Mouse (Mus musculus) spleen, adult 12 weeks (tissue): ENCODE measurements around the gene Tjp1.

Source experiments
- DNase-seq: peaks from one replicate; pipeline ENCODE4 v3.0.0; 2022; ENCODE audit warnings: low spot score

The Tjp1 gene

GRCm38 (mm10) chr7:65431018-65431695, 96.4 kb downstream of the Tjp1 start:
- DNase-seq: no peak

DNA sequence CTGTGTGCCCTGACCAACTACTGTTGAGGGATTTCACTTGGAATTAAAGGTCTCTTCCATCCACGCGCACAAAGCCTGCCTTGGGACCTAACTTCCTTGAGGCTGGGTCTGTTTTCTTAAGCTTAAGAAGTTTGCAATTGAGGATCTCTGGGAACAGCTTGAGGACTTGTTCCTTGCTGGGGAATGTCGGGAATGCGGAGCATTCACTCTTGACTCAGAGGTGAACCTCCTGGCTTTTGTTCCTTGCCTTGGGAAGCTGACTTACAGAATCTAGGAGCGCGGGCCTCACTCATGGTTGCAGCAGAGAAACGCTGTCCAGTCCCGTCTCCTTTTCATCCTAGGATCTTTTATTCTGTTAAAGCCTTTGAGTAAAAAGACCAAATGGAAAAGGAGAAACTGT, 97.2 kb downstream of the Tjp1 start:
- DNase-seq: no peak

DNA sequence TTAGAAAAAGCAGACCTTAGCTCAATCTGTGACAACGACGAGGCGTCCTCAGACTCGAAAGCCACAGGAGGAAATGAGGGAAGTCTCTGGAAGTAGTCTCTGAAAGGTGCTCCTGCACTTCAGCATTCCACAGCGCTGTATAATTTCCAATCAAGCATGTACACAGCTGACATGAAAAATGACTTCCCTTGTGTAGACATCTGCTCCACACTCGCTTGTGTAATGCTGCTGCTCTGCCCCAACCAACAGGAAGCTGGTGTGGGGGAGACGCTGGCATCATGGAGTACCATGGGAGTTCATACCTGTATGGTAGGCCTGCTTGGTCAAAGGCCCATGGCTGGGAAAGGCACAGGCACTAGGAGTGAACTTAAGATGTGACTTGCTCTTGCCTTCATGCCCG, 103.1 kb downstream of the Tjp1 start:
- no peak for DNase-seq

DNA sequence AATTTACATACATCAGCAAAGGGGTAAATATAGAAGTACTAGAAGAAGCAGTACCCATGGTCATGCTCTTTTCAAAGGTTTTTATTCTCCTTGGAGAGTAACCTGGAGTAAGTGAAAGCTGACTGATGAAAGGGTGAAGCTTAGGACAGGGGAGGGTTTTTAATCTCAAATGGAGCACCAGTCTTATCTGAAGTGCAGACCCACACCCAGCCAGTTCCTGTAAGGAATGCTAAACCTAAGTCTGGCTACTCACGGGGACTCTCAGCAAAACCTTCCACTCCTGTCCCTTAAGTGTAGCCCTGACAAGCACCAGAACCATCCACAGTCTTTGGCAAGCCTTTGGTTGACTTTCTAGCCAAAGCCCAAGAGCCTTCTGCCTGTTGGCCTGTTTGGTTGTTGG, 105.1 kb downstream of the Tjp1 start:
- no peak for DNase-seq

DNA sequence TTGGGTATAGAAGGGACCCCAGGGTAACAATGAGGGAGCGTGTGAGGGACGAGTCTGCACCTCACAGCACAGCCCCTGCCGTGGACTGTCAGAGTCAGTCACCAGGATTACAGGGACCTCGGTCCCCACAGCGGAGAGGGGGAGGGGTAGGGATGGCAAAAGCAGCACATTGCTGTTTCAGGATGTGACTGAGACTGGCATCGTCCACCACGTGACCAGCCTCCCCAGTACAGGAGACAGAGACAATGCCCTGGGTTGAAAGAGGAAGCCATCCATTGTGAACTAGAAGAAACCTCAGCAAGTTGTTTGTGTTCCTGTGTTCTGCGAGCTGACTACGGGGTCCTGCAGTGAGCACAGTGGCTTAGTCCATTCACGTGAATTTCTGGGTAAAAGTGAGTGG, 106.1 kb downstream of the Tjp1 start:
- no peak for DNase-seq

DNA sequence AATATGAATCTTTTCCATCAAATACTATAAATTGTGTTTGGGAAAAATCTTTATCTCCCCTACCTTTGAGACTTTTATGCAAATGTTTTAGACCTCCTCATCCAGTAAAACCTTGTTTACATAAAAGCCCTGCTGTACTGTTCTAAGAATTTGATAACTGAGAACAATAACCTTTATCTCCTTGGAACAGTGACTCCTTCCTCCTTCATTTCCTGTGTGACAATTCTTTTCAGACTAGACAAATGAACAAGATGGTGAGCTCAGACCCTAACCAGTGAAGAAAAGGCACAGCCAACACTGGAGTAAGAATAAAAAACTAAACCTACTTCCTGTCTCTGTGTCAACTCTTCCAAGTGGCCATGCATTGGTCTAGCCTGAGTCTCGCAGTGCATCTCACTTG, 107.7 kb downstream of the Tjp1 start:
- DNase-seq: no peak

DNA sequence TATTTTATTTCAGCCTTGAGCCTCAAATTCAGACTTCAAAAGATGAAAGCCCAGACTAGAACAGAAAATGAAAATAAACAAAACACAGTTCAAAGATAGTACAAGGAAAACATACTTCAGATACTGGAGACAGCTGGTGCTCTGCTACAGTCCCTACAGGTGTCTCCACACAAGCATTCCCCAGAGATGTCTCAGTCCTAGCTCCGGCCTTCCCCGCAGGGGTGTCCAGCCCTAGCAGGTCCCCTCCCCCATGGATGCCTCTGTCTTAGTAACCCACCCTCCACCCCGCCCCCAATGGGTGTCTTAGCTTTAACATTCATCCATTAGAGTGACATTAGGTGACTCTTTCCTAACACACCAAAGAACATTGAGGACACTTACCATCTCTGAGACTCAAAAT, 108.6 kb downstream of the Tjp1 start:
- no peak for DNase-seq

DNA sequence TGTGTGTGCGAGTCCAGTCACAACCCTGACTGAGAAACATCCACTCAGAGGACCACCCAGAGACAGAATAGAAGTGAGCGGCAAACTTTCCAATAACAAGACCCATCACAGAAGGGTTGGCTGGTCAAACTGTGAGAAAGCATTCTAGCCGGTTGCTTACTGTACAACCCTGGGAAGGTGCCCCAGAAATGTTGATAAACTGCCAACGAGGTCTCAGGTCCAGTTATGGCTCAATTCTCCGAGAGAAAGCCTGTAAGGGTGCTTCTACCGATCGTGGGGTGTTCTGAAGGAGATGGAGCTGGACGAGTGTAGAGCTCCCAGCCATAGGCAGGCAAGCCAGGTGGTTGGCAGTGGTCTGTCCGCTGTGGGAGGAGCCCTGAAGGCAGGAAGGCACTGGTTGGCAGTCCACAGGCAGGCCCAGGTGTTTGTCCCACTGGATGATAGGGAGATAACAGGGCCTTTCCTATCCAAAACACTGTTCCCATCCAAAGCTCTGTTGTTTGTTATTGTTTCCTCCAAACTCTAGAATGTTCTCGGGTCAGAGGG, 109.1 kb downstream of the Tjp1 start:
- no peak for DNase-seq

DNA sequence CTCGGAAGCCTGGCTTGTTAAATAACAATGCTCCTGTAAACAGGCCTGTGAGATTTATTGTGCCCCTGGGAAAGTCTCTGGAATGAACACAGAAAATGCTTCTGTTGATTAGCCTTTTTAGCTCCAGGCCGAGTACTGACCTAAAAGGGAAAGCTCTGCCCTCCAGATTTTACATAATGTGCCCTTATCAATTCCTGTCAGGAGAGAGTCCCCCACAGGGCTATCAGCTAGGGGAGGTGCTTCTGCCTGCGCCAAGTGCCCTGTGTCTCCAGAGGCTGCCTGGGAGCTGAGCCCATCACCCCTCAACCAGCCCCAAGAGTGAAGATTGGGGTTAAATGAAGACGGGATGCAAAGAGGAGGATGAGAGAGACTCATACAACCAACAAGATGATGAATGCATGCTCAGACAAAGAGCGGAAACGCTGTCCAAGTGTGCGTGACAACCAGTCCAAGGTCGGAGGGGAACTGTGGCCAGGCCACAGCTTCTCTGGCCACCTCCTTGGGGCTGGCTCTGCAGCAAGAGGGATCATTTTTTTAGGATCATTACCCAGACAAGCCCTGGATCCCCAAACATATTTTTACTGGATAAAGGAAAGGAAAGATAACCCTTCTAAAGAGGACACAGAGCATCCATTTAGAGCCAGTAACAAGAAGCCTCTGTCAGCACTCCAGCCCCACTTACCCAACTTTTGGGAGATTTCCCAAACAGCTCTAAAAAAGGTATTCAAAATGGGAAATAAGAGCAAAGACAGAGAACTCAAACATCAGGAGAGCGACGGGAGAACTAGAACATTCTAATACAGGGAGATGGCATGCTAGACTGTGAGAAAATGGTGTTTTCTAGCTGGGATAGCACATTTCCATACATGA, 110.1 kb downstream of the Tjp1 start:
- no peak for DNase-seq

- no peak for DNase-seq
Observed at GRCm38 (mm10) chr7:65416506-65416905, 111.1 kb downstream of the Tjp1 start.

GRCm38 (mm10) chr7:65413946-65414945, 113.3 kb downstream of the Tjp1 start:
- DNase-seq: no peak

DNA sequence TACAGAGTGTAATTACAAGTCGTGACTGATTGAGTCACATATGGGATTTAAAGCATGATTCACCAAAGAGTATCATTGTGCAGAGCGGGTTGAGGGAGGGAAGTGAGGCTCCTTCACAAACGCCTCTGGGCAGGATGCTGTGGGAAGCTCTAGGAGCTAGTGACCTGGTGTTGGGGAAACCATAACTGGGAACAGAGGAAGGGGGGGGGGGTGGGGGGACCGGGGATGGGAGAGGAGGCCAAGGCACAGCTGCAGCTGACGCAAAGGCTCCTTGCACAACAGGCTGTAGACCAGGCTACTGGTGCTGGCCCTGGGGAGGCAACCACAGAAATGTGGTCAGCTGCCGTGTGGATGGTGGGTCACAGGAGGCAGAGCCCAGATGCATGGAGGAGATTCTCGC, 116.9 kb downstream of the Tjp1 start:
- DNase-seq: no peak

- no peak for DNase-seq
Observed at GRCm38 (mm10) chr7:65406427-65406826, 121.2 kb downstream of the Tjp1 start.

- DNase-seq: no peak
Observed at GRCm38 (mm10) chr7:65402516-65402915, 125.1 kb downstream of the Tjp1 start.

DNA sequence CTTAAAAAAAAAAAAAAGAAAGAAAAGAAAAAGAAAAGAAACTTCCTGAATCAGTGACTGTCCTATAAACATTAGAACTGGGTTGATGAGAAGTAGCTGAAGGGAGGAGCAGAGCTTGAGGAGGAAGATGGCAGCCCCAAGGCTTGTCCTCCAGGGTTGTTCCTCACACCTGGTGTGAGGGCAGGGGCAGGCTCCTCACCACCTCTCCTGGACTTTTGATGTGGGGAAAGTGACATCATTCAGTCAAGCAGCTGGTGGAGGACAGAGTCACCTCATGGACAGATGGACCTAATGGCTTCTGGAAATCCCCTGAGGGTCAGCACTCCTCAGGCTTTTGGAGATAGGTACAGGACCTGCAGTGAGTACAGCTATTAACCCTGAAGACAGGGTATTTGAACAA, 126.0 kb downstream of the Tjp1 start:
- DNase-seq: no peak

DNA sequence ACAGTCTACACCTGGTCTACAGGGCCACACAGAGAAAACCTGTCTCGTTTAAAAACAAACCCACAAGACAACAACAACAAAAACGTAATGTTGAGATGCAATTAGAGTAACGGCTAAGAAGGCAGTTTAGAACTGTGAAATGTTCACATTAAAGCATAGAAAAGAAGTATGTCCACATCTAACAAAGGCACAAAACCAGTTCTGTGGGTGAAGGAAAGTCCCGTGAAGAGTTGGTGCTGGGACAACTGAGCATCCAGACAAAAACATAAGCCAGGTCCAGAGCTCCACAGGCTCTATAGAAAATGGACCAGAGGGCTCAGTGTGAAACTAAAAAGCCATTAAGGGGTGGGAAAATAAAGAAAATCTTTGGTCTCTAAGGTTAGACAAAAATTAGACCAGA, 131.7 kb downstream of the Tjp1 start:
- no peak for DNase-seq

- DNase-seq: no peak
Observed at GRCm38 (mm10) chr7:65395166-65395565, 132.4 kb downstream of the Tjp1 start.

GRCm38 (mm10) chr7:65394672-65395071, 132.9 kb downstream of the Tjp1 start:
- no peak for DNase-seq

GRCm38 (mm10) chr7:65393704-65394452, 133.7 kb downstream of the Tjp1 start:
- DNase-seq: no peak

- no peak for DNase-seq
Observed at GRCm38 (mm10) chr7:65392986-65393385, 134.6 kb downstream of the Tjp1 start.

- DNase-seq: no peak
Observed at GRCm38 (mm10) chr7:65389539-65389938, 138.0 kb downstream of the Tjp1 start.
